Mouse (Mus musculus) CH12.LX (cell line): ENCODE measurements at regions not wholly inside any gene's neighbourhood (a gene's known extent, or its start where the extent isn't known, plus 50 kb on each side); places are given as distances from the start of the nearest gene placed in this dataset.

ENCODE experiments used
- DNase-seq: peaks from one replicate; pipeline ENCODE4 v3.0.0-alpha.2; 2013; ENCODE audit errors: extremely low read depth
- H3K27ac ChIP-seq: 2 replicates; pipeline ENCODE4 v1.5.1; 2012; ENCODE audit warnings: low read depth, mild to moderate bottlenecking, control low read depth, moderate library complexity; ENCODE audit not compliant: insufficient read depth
- H3K27me3 ChIP-seq: replicated peaks from 2 replicates; pipeline ENCODE3; 2012; ENCODE audit warnings: inconsistent platforms
- H3K36me3 ChIP-seq, 2 experiments: replicated peaks in 1 of 2; 2 replicates each; pipeline versions ENCODE3 to v1.6.1; 2012; ENCODE audit warnings: inconsistent platforms in 1 of 2, low read length in 1 of 2, mild to moderate bottlenecking in 1 of 2, mixed read lengths in 1 of 2, moderate library complexity in 1 of 2; ENCODE audit not compliant: control insufficient read depth in 1 of 2, insufficient read depth in 1 of 2
- H3K4me1 ChIP-seq, 2 experiments: 2 replicates each; pipeline ENCODE4 v1.6.1; 2012; ENCODE audit warnings: inconsistent platforms in 1 of 2, moderate library complexity in 1 of 2; ENCODE audit not compliant: insufficient read depth in 2 of 2, control insufficient read depth in 1 of 2
- H3K4me2 ChIP-seq: 2 replicates; pipeline ENCODE4 v1.6.1; 2012; ENCODE audit warnings: low read depth, mild to moderate bottlenecking, control low read depth; ENCODE audit not compliant: poor library complexity, insufficient read depth, severe bottlenecking
- H3K4me3 ChIP-seq, 3 experiments: fragments of 150-350 bp in 1 of 3; sonication (generic) in 1 of 3; replicated peaks in 1 of 3; 2 replicates each; pipeline versions ENCODE3 to v1.5.1; 2011 to 2012; ENCODE audit warnings: low read depth in 2 of 3, low read length in 2 of 3, mild to moderate bottlenecking in 2 of 3, moderate library complexity in 2 of 3, control low read depth in 1 of 3, improper control_type of control experiment in 1 of 3, inconsistent platforms in 1 of 3, mixed read lengths in 1 of 3; ENCODE audit not compliant: poor library complexity in 1 of 3
- H3K79me2 ChIP-seq: replicated peaks from 2 replicates; pipeline ENCODE4 v1.6.1; 2012; ENCODE audit warnings: mild to moderate bottlenecking, moderate library complexity; ENCODE audit not compliant: control insufficient read depth, poor library complexity, insufficient read depth, severe bottlenecking; ENCODE audit errors: extremely low read depth
- H3K9ac ChIP-seq: 2 replicates; pipeline ENCODE4 v1.6.1; 2012; ENCODE audit warnings: low read depth, mild to moderate bottlenecking, control low read depth, moderate library complexity; ENCODE audit not compliant: insufficient read depth
- H3K9me3 ChIP-seq: replicated peaks from 2 replicates; pipeline ENCODE3; 2012; ENCODE audit warnings: low read length, inconsistent platforms, mixed read lengths
- BHLHE40 ChIP-seq: IDR thresholded peaks from 2 replicates; pipeline ENCODE4 v1.6.1; 2011; ENCODE audit warnings: mild to moderate bottlenecking, low read depth, low read length, improper control_type of control experiment
- CHD1 ChIP-seq: IDR thresholded peaks from 2 replicates; pipeline ENCODE4 v1.6.1; 2012; ENCODE audit warnings: low read depth, low read length, improper control_type of control experiment, inconsistent platforms
- CTCF ChIP-seq, 2 experiments: IDR thresholded peaks in 1 of 2; conservative IDR thresholded peaks in 1 of 2; 2 replicates each; pipeline ENCODE4 v1.5.1; 2011 to 2012; ENCODE audit warnings: low read depth in 2 of 2, low read length in 2 of 2, improper control_type of control experiment in 1 of 2, inconsistent platforms in 1 of 2, mild to moderate bottlenecking in 1 of 2, moderate library complexity in 1 of 2
- E2F4 ChIP-seq: IDR thresholded peaks from 2 replicates; pipeline ENCODE4 v1.6.1; 2011; ENCODE audit warnings: low read depth, low read length, improper control_type of control experiment; ENCODE audit not compliant: insufficient replicate concordance
- ELF1 ChIP-seq: IDR thresholded peaks from 2 replicates; pipeline ENCODE4 v1.6.1; 2014; ENCODE audit warnings: low read depth, mild to moderate bottlenecking, inconsistent platforms, low read length, improper control_type of control experiment
- ETS1 ChIP-seq: conservative IDR thresholded peaks from 2 replicates; pipeline ENCODE4 v1.6.1; 2012; ENCODE audit warnings: low read depth, mild to moderate bottlenecking, inconsistent platforms, low read length, improper control_type of control experiment, moderate library complexity
- GABPA ChIP-seq: IDR thresholded peaks from 2 replicates; pipeline ENCODE4 v1.6.1; 2012; ENCODE audit warnings: low read depth, low read length, improper control_type of control experiment, inconsistent platforms; ENCODE audit not compliant: insufficient replicate concordance
- IRF4 ChIP-seq: IDR thresholded peaks from 2 replicates; pipeline ENCODE4 v1.6.1; 2014; ENCODE audit warnings: low read depth, mild to moderate bottlenecking, inconsistent platforms, low read length, improper control_type of control experiment
- JUN ChIP-seq: IDR thresholded peaks from 2 replicates; pipeline ENCODE4 v1.6.1; 2011; ENCODE audit warnings: low read depth, mild to moderate bottlenecking, low read length, improper control_type of control experiment, moderate library complexity; ENCODE audit not compliant: insufficient read depth
- JUND ChIP-seq: conservative IDR thresholded peaks from 2 replicates; pipeline ENCODE4 v1.6.1; 2011; ENCODE audit warnings: low read depth, low read length, improper control_type of control experiment
- KAT2A ChIP-seq: IDR thresholded peaks from 2 replicates; pipeline ENCODE4 v1.6.1; 2012; ENCODE audit warnings: low read length, improper control_type of control experiment, inconsistent platforms; ENCODE audit not compliant: insufficient replicate concordance
- MAFK ChIP-seq: IDR thresholded peaks from 2 replicates; pipeline ENCODE4 v1.6.1; 2011; ENCODE audit warnings: low read length, improper control_type of control experiment; ENCODE audit not compliant: insufficient replicate concordance
- MAX ChIP-seq: IDR thresholded peaks from 2 replicates; pipeline ENCODE4 v1.6.1; 2011; ENCODE audit warnings: low read length, improper control_type of control experiment
- MXI1 ChIP-seq: IDR thresholded peaks from 2 replicates; pipeline ENCODE4 v1.6.1; 2011; ENCODE audit warnings: mild to moderate bottlenecking, low read depth, low read length, improper control_type of control experiment
- NRF1 ChIP-seq: IDR thresholded peaks from 2 replicates; pipeline ENCODE4 v1.6.1; 2014; ENCODE audit warnings: low read depth, mild to moderate bottlenecking, inconsistent platforms, low read length, improper control_type of control experiment, moderate library complexity
- PAX5 ChIP-seq: IDR thresholded peaks from 2 replicates; pipeline ENCODE4 v1.6.1; 2012; ENCODE audit warnings: low read length, inconsistent platforms, mixed read lengths
- POLR2AphosphoS2 ChIP-seq: IDR thresholded peaks from 2 replicates; pipeline ENCODE4 v1.6.1; 2011; ENCODE audit warnings: low read depth, low read length, improper control_type of control experiment
- RAD21 ChIP-seq: IDR thresholded peaks from 2 replicates; pipeline ENCODE4 v1.6.1; 2011; ENCODE audit warnings: low read depth, mild to moderate bottlenecking, low read length, improper control_type of control experiment, moderate library complexity
- SIN3A ChIP-seq: IDR thresholded peaks from 2 replicates; pipeline ENCODE4 v1.6.1; 2012; ENCODE audit warnings: low read length, improper control_type of control experiment, inconsistent platforms
- USF2 ChIP-seq: conservative IDR thresholded peaks from 2 replicates; pipeline ENCODE4 v1.6.1; 2011; ENCODE audit warnings: low read depth, low read length, improper control_type of control experiment
- ZNF384 ChIP-seq: IDR thresholded peaks from 2 replicates; pipeline ENCODE4 v1.6.1; 2012; ENCODE audit warnings: low read depth, low read length, improper control_type of control experiment, inconsistent platforms
- dilution Hi-C: fragments of 300-500 bp; cut with MboI; formaldehyde crosslinking; loops from 2 replicates; pipeline ENCODE4 v1.14.3; 2020; ENCODE audit warnings: low sequenced_read_pairs; ENCODE audit not compliant: extremely low pct_unique_long_range_greater_than_20kb, extremely low pct_ligation_motif_present
- in situ Hi-C: fragments of 300-500 bp; cut with MboI; formaldehyde crosslinking; loops from 3 replicates; pipeline ENCODE4 v1.14.3; 2019; ENCODE audit warnings: low sequenced_read_pairs, low pct_ligation_motif_present, low pct_unique_long_range_greater_than_20kb, mixed read lengths

DNA sequence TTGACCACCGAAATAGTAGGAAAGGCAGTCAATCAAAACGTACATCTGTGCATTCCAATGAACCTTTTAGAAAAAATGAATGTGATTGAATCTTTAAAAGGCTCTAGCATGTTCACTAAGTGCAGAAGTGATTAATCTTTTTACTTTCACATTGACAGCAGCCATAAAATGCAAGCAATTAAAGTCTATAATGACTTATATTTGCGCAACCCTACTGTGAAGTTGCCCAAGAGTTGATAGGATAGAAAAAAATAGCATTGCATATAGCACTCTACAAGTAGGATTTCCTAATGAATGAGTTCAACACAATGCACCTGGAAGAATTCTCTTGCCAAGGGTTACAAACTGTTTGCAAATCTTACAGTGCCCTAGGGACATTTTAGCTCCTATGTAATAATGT, 251.6 kb upstream of the Tmprss15 start:
- DNase-seq = no peak
- peaks cover 28% of the 10 kb centered on the region for H3K9me3 ChIP-seq
- no peak overlapping the region for H3K27ac ChIP-seq
- dilution Hi-C loops = no loop called here
- no peak overlapping the region for H3K4me3 ChIP-seq
- no peak for TF ChIP-seq MAFK
- no peak for TF ChIP-seq CTCF (conservative IDR thresholded peaks at IDR 0.05 in 1 of 2, IDR thresholded peaks at IDR 0.05 in 1 of 2; ENCODE audit: low read depth in 2 of 2, low read length in 2 of 2)
- TF ChIP-seq POLR2AphosphoS2 = no peak
- no peak for TF ChIP-seq PAX5
- no peak for TF ChIP-seq E2F4
- TF ChIP-seq IRF4 = no peak
- no peak for TF ChIP-seq USF2
- TF ChIP-seq JUN = no peak
- no peak for TF ChIP-seq ZNF384
- no peak for TF ChIP-seq MXI1
- no peak for TF ChIP-seq JUND
- no peak for TF ChIP-seq RAD21
- no peak for TF ChIP-seq MAX
- no peak for TF ChIP-seq CHD1
- TF ChIP-seq GABPA = no peak
- no peaks in the 10 kb centered on the region for H3K79me2 ChIP-seq
- in situ Hi-C loops = no loop called here
- H3K36me3 ChIP-seq = no peaks in the 10 kb centered on the region
- no peak overlapping the region for H3K4me2 ChIP-seq
- H3K9ac ChIP-seq = no peak overlapping the region
- no peaks in the 10 kb centered on the region for H3K27me3 ChIP-seq
- H3K4me1 ChIP-seq = no peaks in the 10 kb centered on the region

- dilution Hi-C loops (no loop called here), in situ Hi-C loops (no loop called here)
- H3K4me3 ChIP-seq = no peak overlapping the region
- no peaks in the 10 kb centered on the region for H3K4me1 ChIP-seq
- H3K9me3 ChIP-seq = peaks cover 31% of the 10 kb centered on the region
- TF ChIP-seq MXI1 (no peak), MAX (no peak), CHD1 (no peak), SIN3A (no peak), NRF1 (no peak), JUND (no peak), ETS1 (no peak), ELF1 (no peak), ZNF384 (no peak), BHLHE40 (no peak), JUN (no peak), MAFK (no peak), USF2 (no peak), KAT2A (no peak)
- no peaks in the 10 kb centered on the region for H3K27me3 ChIP-seq
- no peak for DNase-seq
- H3K79me2 ChIP-seq = no peaks in the 10 kb centered on the region
- no peak overlapping the region for H3K9ac ChIP-seq
- H3K4me2 ChIP-seq = no peak overlapping the region
- no peak overlapping the region for H3K27ac ChIP-seq
- no peaks in the 10 kb centered on the region for H3K36me3 ChIP-seq
Observed at GRCm38 (mm10) chr16:79336416-79336815, 245.5 kb upstream of the Tmprss15 start.
